Mouse (Mus musculus): ENCODE results near the gene Gm10100.
"Not testable (repeated sequence)": the region's sequence is repeated elsewhere in the genome, so short reads cannot be mapped to it uniquely, and the experiment has no call there.

DNA sequence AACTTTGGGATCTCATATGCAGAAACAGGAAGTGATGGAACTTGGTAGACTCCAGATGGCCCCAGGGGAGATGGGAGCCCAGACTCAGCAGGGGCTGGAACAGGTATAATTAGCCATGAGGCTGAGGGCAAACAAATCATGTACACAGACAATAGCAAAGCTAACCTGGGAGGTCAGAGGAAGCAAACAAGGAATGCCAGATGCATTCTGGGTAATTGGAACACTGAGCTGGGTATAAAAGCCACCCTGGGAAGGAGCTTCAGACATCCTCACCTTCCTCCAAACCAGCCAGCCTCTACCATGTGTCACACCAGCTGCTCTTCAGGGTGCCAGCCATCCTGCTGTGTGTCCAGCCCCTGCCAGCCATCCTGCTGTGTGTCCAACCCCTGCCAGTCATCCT, 15.1 kb upstream of the Gm10100 start, which contains the start of gene Gm10024:
- not testable (repeated sequence) for TF ChIP-seq POLR2A (IDR thresholded peaks at IDR 0.05; ENCODE audit: borderline replicate concordance, control insufficient read depth, low read depth, low read length); CTCF (IDR thresholded peaks at IDR 0.05; ENCODE audit: control insufficient read depth, insufficient read depth, low read length)

Measured in bone marrow, adult 2 months (tissue).